Mouse (Mus musculus): ENCODE data around the gene Gimap8. TPM values are rescaled to one million over a fixed set of nuclear protein-coding genes. Genes with fewer than 3 reads are reported as not detected.
"Not testable (repeated sequence)": the region's sequence is repeated elsewhere in the genome, so short reads cannot be mapped to it uniquely, and the experiment has no call there.

The Gimap8 gene
- 10 to 100 TPM in 2 of 4 experiments, 1 to 10 TPM in 2; 9.1 to 15.2 (median 11.7) TPM for total RNA-seq (2022)

DNA sequence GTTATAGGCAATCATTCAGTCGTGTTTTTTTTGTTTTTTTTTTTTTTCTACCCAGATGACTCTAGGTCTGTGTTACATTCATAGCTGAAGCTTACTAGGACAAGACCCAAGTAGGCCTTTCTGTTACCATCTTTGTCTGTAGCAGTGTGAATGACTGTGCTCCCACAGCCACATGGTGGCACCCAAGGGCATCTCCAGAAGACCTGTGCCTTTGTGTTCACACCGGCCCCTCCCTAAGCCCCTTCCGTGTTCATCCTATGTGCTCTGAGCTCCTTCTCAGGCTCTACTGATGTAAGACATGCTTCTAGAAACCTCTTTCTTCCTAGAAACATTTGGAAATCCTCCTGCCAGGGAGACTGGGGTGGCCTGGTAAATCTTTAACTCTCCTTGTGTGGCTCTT, at the start of gene Gimap8:
Gimap8 (plus strand) TSS at position 240 of the 400 bp plus-strand sequence.
- no peak for DNase-seq

DNA sequence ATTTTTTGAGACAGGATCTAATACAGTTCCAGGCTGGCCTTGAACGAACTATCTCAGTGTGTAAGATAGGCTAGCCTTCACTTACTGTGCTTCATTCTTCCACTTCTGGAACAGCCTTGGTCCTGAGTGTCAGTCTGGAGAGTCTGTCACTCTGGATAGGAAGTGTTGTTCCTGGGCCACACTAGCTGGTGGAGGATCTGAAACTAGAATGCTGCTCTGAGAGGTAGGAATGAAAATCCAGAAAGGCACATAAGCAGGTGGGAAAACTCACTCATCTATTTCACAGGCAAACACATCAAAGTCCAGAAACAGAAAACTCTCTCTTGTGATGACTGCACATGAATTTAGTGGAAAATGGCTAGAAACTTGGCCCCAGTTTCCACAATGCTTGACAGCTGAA, 46.4 kb upstream of the Gimap8 start:
- DNase-seq = no peak

DNA sequence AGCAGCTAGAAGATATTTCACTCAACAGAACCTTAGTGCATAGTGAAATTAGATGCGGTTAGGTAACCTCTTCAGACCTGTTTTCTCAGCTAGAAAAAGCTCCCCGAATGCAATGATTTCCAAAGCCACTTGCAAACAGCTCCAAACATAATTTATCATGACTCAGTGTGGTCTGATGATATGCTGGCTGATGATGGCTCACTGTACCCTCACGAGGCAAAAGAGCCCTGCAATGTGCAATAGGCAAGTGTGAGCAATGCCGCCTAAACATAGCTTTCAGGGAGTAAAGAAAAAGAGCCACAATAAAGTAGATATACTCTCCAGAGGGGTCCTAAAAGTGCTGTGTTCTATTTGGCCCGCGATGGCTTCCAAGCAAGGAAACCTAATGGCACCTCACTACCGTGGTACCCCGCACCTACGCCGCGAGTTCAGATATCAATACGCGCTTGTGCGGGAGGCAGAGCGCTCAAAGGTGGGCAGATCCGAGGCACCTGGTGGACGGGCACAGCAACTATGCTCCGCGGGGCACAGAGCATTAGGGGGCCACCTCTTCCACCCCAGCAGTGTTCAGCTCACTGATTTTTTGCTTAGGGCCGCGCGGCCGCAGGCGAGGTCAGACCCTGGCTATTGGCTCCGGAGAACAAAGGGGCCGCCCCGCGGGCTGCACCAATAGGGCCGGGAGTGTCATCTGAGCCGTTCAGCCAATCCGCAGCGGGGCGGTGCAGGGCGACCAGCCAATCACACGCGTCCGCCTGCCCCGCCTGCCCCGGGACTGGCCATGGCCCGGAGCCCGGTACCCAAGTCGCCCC, 45.6 kb upstream of the Gimap8 start, which contains the start of gene Zfp775:
Zfp775 (plus strand) TSS at position 793 of the 809 bp plus-strand sequence.
- peak; percentile 96 for DNase-seq

GRCm38 (mm10) chr6:48602080-48602741, 44.8 kb upstream of the Gimap8 start:
- no peak for DNase-seq

GRCm38 (mm10) chr6:48608124-48608523, 38.9 kb upstream of the Gimap8 start:
- peak; percentile 74 for DNase-seq

GRCm38 (mm10) chr6:48609512-48609911, 37.5 kb upstream of the Gimap8 start:
- DNase-seq = no peak

- no peak for DNase-seq
Observed at GRCm38 (mm10) chr6:48610657-48611056, 36.4 kb upstream of the Gimap8 start.

DNA sequence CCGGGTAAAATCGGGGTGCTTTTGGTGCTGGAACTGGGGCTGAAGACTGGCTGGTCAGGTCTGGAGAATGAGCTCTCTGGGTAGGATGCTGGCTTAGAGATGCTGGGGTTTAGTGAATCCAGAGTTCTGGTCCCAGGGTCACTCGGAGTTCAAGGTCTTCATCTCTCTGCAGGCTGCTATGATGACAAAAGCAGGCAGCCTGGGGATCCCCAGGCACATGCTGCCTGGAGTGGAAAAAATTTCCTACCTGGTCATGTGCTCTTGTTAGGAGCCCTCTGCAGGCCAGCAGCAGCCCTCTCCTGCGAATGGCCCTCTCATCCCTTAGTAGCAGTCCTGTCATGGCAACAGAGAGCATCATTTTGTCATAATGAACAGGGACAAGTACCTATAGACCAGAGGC, 33.6 kb upstream of the Gimap8 start:
- DNase-seq = no peak

DNA sequence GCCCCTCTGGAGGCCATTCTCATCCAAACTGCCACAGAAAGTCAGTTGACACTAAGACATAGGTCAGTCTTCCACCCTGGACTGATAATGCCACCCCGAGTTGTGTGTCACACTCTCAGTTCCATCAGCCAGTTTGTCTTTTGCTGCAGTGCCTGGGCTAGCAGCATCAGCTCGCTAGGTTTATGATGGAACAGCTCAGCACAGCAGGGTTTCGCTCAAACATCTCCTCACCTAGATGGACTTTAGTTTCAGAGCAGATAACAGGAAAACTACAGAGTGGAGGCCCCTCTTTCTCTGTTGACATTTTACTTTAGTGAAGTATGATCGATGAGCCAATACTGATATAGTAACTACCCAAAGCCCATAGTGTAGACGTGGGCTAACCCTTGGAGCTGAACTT, 32.3 kb upstream of the Gimap8 start:
- DNase-seq = no peak

DNA sequence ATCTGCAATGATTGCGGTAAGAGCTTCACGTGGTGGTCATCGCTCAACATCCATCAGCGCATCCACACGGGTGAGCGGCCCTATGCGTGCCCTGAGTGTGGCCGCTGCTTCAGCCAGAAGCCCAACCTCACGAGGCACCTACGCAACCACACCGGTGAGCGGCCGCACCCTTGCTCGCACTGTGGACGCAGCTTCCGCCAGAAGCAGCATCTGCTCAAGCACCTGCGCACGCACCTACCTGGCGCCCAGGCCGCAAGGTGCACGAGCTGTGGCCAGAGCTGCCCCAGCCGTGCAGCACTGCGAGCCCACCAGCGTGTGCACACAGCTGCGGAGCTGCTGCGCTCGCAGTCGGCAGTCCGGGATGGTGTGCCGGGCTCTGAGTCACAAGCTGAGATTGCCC, 27.0 kb upstream of the Gimap8 start:
- DNase-seq = no peak

- DNase-seq = not testable (repeated sequence)
Observed at GRCm38 (mm10) chr6:48622186-48622843, 24.7 kb upstream of the Gimap8 start.

- peak; percentile 53 for DNase-seq
Observed at GRCm38 (mm10) chr6:48623460-48623859, 23.6 kb upstream of the Gimap8 start.

- DNase-seq = no peak
Observed at GRCm38 (mm10) chr6:48626464-48626863, 20.6 kb upstream of the Gimap8 start, which contains the start of gene AI854703. TSS of gene AI854703 (plus strand) at chr6:48626764.

GRCm38 (mm10) chr6:48626984-48627383, 20.1 kb upstream of the Gimap8 start:
- peak; percentile 44 for DNase-seq

DNA sequence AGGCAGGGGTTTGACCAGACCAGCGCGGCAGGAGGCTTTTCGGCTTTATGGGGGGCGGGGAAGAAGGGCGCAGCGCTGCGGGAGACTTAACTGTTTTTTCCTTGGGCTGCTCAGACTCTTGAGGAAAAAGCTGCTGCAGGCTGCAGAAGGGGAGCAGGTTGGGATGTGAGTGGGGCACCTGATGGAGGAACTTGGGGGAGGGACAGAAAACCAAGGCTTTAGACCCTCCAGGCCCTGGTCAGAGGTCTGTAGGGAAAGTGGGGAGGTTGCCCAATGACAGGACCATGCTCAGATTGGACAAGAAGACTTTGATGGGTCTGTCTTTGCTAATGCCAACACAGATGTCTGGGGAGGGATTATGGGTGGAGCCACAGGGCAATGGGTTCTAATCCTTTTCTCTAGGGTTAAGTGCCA, 19.5 kb upstream of the Gimap8 start:
- DNase-seq = no peak

DNA sequence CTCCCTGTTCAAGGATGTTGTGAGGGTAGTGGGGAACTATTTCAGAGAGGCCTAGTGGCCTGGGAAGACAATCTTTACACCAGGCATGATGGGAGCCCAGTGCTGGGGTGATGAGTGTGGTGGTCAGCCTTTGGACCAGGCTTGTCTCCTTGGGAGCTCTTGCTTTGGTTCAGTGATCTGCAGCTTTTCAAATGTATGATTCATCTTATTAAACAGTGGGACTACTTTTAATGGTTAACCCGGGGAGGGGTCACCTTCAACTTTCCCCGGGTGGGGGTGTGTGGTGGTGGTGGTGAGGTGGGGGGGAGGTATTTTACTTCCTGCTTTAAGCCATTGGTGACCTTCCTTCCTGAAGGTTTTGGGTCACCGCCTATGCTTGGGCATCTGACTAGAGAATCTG, 18.7 kb upstream of the Gimap8 start:
- DNase-seq = no peak

GRCm38 (mm10) chr6:48628808-48629660, 18.0 kb upstream of the Gimap8 start:
- no peak for DNase-seq

- DNase-seq = no peak
Observed at GRCm38 (mm10) chr6:48629661-48630034, 17.4 kb upstream of the Gimap8 start.

- DNase-seq = no peak
Observed at GRCm38 (mm10) chr6:48630831-48631230, 16.2 kb upstream of the Gimap8 start.

DNA sequence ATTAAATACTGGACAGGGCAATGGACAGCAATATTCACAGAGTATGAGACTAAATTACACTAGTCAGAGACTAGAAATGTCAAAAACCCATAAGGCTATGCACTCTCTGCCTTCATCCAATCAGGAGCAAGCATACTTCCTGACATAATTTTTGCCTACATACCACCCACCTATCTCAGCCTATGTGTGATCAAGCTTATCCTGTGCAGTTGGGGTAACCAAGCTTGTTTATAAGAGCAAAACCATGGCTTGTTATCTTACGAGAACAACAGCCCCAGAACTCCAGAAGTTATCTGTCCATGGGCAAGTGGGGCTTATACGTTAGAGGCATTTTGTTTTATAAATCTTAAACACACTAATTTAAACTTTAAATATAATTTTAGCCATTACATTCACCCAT, 11.9 kb upstream of the Gimap8 start:
- DNase-seq = no peak

DNA sequence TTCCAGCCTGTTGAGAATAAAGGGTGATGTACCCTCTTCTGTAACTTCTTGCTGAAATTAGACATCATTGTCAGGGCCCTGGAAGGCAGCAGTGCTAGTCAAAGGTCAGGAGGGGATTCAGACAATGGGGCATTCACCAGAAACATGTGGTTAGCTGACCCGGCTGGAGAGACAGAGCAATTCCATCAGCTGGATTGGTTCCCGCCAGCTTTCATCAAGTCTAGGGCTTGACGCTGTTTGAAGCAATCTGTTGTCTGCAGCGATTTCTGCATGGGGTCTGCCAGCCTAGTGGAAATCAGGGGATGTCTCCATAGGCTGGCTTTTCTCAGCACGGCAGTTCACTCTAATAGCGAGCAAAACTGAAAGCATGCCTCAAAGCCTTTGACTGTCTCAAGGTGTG, 10.5 kb upstream of the Gimap8 start:
- no peak for DNase-seq

GRCm38 (mm10) chr6:48637811-48638500, 9.1 kb upstream of the Gimap8 start:
- no peak for DNase-seq

Measured in adrenal gland, adult 8-10 months (tissue).